Mouse (Mus musculus) ES-Bruce4 (cell line): ENCODE measurements at regions not wholly inside any gene's neighbourhood (a gene's known extent, or its start where the extent isn't known, plus 50 kb on each side); places are given as distances from the start of the nearest gene placed in this dataset.

Source experiments
- H3K27ac ChIP-seq: 2 replicates; pipeline ENCODE4 v1.5.1; 2012; ENCODE audit warnings: low read length, inconsistent platforms; ENCODE audit not compliant: insufficient read depth
- H3K27me3 ChIP-seq: 2 replicates; pipeline ENCODE4 v1.6.1; 2012; ENCODE audit warnings: mild to moderate bottlenecking, low read length, inconsistent platforms; ENCODE audit not compliant: control insufficient read depth, poor library complexity, insufficient read depth, severe bottlenecking
- H3K36me3 ChIP-seq: 2 replicates; pipeline ENCODE4 v1.6.1; 2012; ENCODE audit warnings: inconsistent platforms, mild to moderate bottlenecking, low read length, moderate library complexity; ENCODE audit not compliant: control insufficient read depth, poor library complexity, insufficient read depth, severe bottlenecking
- H3K4me1 ChIP-seq: one replicate; pipeline ENCODE4 v1.8.1; 2011; ENCODE audit warnings: low read length; ENCODE audit not compliant: control insufficient read depth, insufficient read depth
- H3K4me3 ChIP-seq: 2 replicates; pipeline ENCODE4 v1.5.1; 2011; ENCODE audit warnings: low read depth, mild to moderate bottlenecking, low read length
- H3K9ac ChIP-seq: 2 replicates; pipeline ENCODE4 v1.6.1; 2012; ENCODE audit warnings: low read depth, mild to moderate bottlenecking, inconsistent platforms; ENCODE audit not compliant: poor library complexity, severe bottlenecking
- H3K9me3 ChIP-seq: replicated peaks from 2 replicates; pipeline ENCODE4 v1.6.1; 2012; ENCODE audit warnings: mild to moderate bottlenecking, low read length, inconsistent platforms; ENCODE audit not compliant: control insufficient read depth, poor library complexity, insufficient read depth, severe bottlenecking
- CTCF ChIP-seq: IDR thresholded peaks from one replicate; pipeline ENCODE4 v1.8.1; 2011; ENCODE audit warnings: low read depth, low read length
- EP300 ChIP-seq: IDR thresholded peaks from 2 replicates; pipeline ENCODE4 v1.6.1; 2011; ENCODE audit warnings: low read depth, low read length; ENCODE audit not compliant: insufficient read depth
- POLR2A ChIP-seq: IDR thresholded peaks from one replicate; pipeline ENCODE4 v1.8.1; 2011; ENCODE audit warnings: low read length; ENCODE audit not compliant: insufficient read depth

DNA sequence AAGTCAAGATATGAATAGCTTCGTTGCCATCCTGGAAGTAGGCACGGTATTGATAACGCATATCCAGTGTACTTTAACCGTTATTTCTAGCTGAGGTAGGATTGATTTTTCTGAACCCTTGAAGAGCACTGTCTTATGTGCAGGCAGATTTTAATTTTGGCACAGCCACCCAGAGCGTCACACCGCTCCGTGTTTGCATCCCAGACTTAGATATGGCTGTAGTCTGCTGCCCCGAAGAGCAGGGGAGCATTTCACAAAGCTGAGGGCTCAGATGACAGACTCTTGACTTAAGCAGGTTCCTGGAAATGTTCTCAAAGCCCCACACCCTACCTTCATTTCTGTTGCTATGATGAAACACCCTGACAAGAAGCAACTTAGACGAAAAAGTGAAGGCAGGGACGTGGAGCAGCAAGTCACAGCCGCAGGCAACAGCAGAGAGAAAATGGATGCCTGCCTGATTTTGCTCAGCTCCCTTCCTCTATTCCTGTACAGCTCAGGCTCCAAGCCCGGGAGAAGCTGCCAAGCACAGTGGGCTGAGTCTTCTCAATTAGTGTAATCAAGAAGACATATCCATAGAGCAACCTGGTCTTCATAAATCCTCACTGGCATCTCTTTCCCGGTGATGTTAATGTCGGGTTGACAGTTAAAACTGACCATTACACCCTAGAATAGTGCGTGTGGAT is 164.9 kb upstream of the Cdh4 start:
- no peaks in the 10 kb centered on the region for H3K4me1 ChIP-seq
- H3K9me3 ChIP-seq, result no peaks in the 10 kb centered on the region
- no peaks in the 10 kb centered on the region for H3K27me3 ChIP-seq
- H3K9ac ChIP-seq, result no peak overlapping the region
- no peak overlapping the region for H3K27ac ChIP-seq
- TF ChIP-seq POLR2A (no peak), CTCF (no peak), EP300 (no peak)
- no peak overlapping the region for H3K4me3 ChIP-seq
- H3K36me3 ChIP-seq, result no peaks in the 10 kb centered on the region

DNA sequence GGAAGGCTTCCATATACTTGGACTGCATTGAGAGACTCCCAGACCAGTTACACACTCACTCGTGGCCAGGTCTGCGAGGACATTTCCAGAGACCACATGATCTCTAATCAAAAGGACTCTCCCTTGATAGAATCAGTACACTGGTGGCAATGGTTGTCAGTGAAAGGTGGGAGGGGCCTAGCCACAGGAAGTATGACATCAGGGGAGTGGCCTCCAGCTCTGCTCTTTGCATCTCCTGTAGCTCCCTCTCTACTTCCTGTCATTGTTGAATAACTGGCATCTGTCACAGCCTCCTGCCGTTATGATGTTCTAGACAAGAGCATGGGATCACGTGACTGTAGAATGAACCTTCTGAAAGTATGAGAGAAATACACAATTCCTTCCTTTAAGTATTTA is 164.3 kb upstream of the Cdh4 start:
- Histone ChIP-seq H3K27ac (no peak overlapping the region), H3K9ac (no peak overlapping the region), H3K4me3 (no peak overlapping the region), H3K4me1 (no peaks in the 10 kb centered on the region), H3K9me3 (no peaks in the 10 kb centered on the region), H3K27me3 (no peaks in the 10 kb centered on the region), H3K36me3 (no peaks in the 10 kb centered on the region)
- TF ChIP-seq EP300, result no peak
- TF ChIP-seq CTCF, result no peak
- no peak for TF ChIP-seq POLR2A

DNA sequence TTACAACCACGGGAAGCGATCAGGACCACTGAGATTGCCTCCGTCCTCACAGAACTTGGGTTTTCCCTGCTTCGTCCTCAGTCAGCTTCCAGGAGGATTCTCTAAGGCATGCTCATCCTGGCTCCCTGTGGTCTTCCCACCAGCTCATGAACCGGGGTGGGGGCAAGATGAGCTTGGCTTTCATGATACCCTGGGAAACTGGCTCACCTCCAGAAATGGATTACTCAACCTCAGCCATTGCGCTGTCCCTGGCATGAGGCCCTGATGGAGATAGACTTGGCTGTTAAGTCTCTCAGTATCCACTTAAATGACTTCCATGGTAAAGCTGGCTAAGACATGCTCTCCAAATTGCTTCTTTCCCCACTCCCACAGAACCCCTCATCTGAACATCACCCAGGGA is 160.0 kb upstream of the Cdh4 start:
- no peaks in the 10 kb centered on the region for H3K36me3 ChIP-seq
- H3K9me3 ChIP-seq, result no peaks in the 10 kb centered on the region
- no peak overlapping the region for H3K4me3 ChIP-seq
- no peak overlapping the region for H3K27ac ChIP-seq
- H3K9ac ChIP-seq, result no peak overlapping the region
- no peaks in the 10 kb centered on the region for H3K4me1 ChIP-seq
- TF ChIP-seq CTCF (no peak), POLR2A (no peak), EP300 (no peak)
- H3K27me3 ChIP-seq, result no peaks in the 10 kb centered on the region

DNA sequence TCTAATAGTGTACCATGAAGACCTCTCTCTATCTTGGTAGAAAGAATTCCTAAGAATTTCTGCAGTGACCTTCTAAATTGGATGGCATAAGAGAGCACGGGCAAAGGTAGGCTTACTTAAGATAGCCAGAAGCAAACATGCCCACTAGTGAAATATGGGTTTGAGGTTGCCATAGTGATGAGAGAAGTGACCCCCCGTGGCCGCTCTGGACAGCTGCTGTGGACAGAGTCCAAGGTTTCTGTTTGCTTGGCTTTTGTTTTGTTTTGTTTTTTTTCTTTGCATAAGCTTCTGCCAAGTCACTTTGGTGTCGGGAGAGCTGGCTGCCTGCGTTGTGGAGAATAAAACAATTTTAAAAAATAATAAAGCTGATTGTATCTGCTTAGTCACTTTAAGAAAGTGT is 151.8 kb upstream of the Cdh4 start:
- no peak overlapping the region for H3K9ac ChIP-seq
- no peaks in the 10 kb centered on the region for H3K27me3 ChIP-seq
- no peaks in the 10 kb centered on the region for H3K36me3 ChIP-seq
- H3K27ac ChIP-seq, result no peak overlapping the region
- no peak overlapping the region for H3K4me3 ChIP-seq
- H3K9me3 ChIP-seq, result no peaks in the 10 kb centered on the region
- H3K4me1 ChIP-seq, result no peaks in the 10 kb centered on the region
- TF ChIP-seq CTCF (no peak), EP300 (no peak), POLR2A (no peak)

DNA sequence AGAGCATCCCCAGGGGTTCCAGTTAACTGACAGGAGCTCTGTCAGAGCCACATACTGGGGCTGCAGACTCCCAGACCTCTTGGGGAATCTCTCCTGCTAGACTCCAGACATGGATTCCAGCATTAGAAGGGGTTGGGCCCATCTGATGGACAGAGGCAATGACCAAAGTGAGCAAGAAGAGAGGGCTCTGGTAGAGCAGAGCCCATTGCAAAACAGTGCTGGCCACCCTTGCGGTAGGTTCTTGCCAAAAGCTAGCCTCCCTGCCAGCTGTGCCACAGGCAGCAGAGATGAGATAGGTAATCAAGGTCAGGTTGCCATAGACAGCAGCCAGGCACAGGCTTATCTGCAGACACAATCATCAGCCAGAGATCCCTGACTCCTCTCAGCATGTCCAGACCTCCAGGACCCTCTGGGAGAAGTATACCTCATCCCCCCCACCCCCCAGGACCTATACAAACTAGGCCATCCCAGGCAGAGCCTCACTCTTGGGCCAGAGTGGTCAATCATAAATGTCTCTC is 151.1 kb upstream of the Cdh4 start:
- Histone ChIP-seq H3K4me1 (no peaks in the 10 kb centered on the region), H3K36me3 (no peaks in the 10 kb centered on the region), H3K9me3 (no peaks in the 10 kb centered on the region), H3K27ac (no peak overlapping the region), H3K4me3 (no peak overlapping the region), H3K27me3 (no peaks in the 10 kb centered on the region), H3K9ac (no peak overlapping the region)
- TF ChIP-seq CTCF, result no peak
- no peak for TF ChIP-seq POLR2A

DNA sequence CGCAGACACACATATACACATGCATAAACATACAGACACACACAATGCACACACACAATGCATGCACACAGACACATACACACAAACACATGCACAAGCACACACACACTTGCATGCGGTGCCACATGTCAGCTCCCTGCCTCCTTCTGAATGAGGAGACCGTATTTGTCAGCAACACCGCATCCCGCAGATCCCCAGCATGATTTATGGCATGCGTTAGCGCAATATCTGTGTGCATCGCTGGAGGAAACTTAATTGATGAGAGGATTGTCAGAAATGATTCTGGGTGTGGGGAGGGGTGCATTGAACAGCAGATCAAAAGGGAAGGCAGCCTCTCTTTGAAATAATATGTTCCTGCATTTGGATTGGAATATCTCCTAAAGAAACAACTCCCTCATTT is 150.3 kb upstream of the Cdh4 start:
- Histone ChIP-seq H3K36me3 (no peaks in the 10 kb centered on the region), H3K4me1 (no peaks in the 10 kb centered on the region), H3K4me3 (no peak overlapping the region), H3K9me3 (no peaks in the 10 kb centered on the region), H3K27ac (no peak overlapping the region), H3K9ac (no peak overlapping the region), H3K27me3 (no peaks in the 10 kb centered on the region)
- TF ChIP-seq EP300, result no peak
- no peak for TF ChIP-seq POLR2A
- no peak for TF ChIP-seq CTCF
